Mouse (Mus musculus): ENCODE measurements at regions not wholly inside any gene's neighbourhood (a gene's known extent, or its start where the extent isn't known, plus 50 kb on each side); places are given as distances from the start of the nearest gene placed in this dataset.

DNA sequence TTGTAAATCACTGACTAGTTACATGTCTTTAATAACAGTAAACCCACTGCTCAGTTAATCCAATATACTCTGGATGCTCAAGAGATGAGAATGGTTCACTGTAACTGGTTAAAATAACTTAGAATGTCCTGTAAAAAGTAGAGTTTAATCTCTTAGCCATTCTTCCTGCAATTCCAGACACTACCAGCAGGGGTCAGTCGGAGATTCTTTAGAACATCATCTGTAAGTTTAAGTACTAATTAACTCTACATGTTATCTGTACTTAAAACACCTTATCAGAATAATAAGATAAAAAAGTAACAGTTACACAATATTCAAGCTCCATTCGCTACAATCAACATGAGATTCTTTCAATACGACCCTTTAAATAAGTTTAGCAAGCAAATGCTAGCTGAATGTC is 58.7 kb upstream of the Olig3 start:
- no peak for TF ChIP-seq POLR2A (IDR thresholded peaks at IDR 0.05; ENCODE audit: control insufficient read depth in 1 of 2, insufficient read depth in 1 of 2, low read depth in 1 of 2, low read length in 2 of 2, poor library complexity in 1 of 2)
- TF ChIP-seq MAX (IDR thresholded peaks at IDR 0.05; ENCODE audit: low read length) = no peak
- no peak for TF ChIP-seq ZKSCAN1 (IDR thresholded peaks at IDR 0.05; ENCODE audit: low read depth, low read length)
- TF ChIP-seq ZNF384 (IDR thresholded peaks at IDR 0.05; ENCODE audit: low read depth, low read length) = no peak
- TF ChIP-seq KAT2A (conservative IDR thresholded peaks at IDR 0.05; ENCODE audit: low read depth, low read length) = no peak
- TF ChIP-seq CTCF (IDR thresholded peaks at IDR 0.05 in 2 of 3, conservative IDR thresholded peaks at IDR 0.05 in 1 of 3; ENCODE audit: control insufficient read depth in 1 of 3, insufficient read depth in 1 of 3, low read depth in 2 of 3, low read length in 3 of 3, poor library complexity in 1 of 3, severe bottlenecking in 1 of 3) = peak in 2 of 3 experiments; percentile 55 to 65; a peak in 4 of 6 replicates
- TF ChIP-seq RCOR1 (IDR thresholded peaks at IDR 0.05; ENCODE audit: low read depth, low read length) = no peak
- no peak for TF ChIP-seq TAL1 (IDR thresholded peaks at IDR 0.05; ENCODE audit: low read length)
- TF ChIP-seq USF2 (IDR thresholded peaks at IDR 0.05; ENCODE audit: borderline replicate concordance in 1 of 2, insufficient read depth in 1 of 2, low read depth in 1 of 2, low read length in 2 of 2) = no peak
- TF ChIP-seq E2F4 (IDR thresholded peaks at IDR 0.05; ENCODE audit: borderline replicate concordance, low read depth, low read length) = no peak
- TF ChIP-seq ELF1 (IDR thresholded peaks at IDR 0.05; ENCODE audit: low read depth, low read length) = no peak
- TF ChIP-seq CHD2 (IDR thresholded peaks at IDR 0.05; ENCODE audit: low read length) = no peak
- TF ChIP-seq SIN3A (IDR thresholded peaks at IDR 0.05; ENCODE audit: low read length) = no peak
